Mouse (Mus musculus) megakaryocyte, embryonic 14.5 days (primary cell): ENCODE measurements around the gene Rassf3. TPM values are rescaled to one million over a fixed set of nuclear protein-coding genes. Genes with fewer than 3 reads are reported as not detected.

ENCODE experiments used
- H3K27me3 ChIP-seq: replicated peaks from 2 replicates; pipeline ENCODE3; 2012; ENCODE audit warnings: inconsistent platforms
- H3K36me3 ChIP-seq: replicated peaks from 2 replicates; pipeline ENCODE3; 2012; ENCODE audit warnings: low read length, inconsistent platforms, mixed read lengths
- H3K4me1 ChIP-seq: 2 replicates; pipeline ENCODE4 v1.6.1; 2012; ENCODE audit warnings: inconsistent platforms
- H3K4me3 ChIP-seq: replicated peaks from 2 replicates; pipeline ENCODE3; 2012; ENCODE audit warnings: moderate library complexity, mild to moderate bottlenecking, inconsistent platforms
- H3K9me3 ChIP-seq: 2 replicates; pipeline ENCODE4 v1.6.1; 2012; ENCODE audit warnings: inconsistent platforms
- FLI1 ChIP-seq: IDR thresholded peaks from 2 replicates; pipeline ENCODE4 v1.6.1; 2012; ENCODE audit warnings: low read length, inconsistent platforms, mixed read lengths
- GATA1 ChIP-seq: IDR thresholded peaks from 3 replicates; pipeline ENCODE4 v1.6.1; 2012; ENCODE audit warnings: mixed read lengths, low read length, inconsistent platforms, borderline replicate concordance
- polyA plus RNA-seq: library from polyadenylated mRNA; stranded (reverse); fragments of >175 nt; gene quantifications from 2 replicates; pipeline ENCODE4 v1.2.3, GENCODE M21; 2012; ENCODE audit warnings: low replicate concordance; ENCODE audit not compliant: insufficient read depth

Rassf3 gene
- polyA plus RNA-seq, 1 experiment: 1.9 TPM

- Histone ChIP-seq H3K36me3 (peaks cover 74% of the 10 kb centered on the region), H3K4me1 (no peaks in the 10 kb centered on the region; the same call in 1 of the 2 replicates), H3K4me3 (no peak overlapping the region), H3K27me3 (peaks cover 3% of the 10 kb centered on the region), H3K9me3 (no peaks in the 10 kb centered on the region)
- TF ChIP-seq FLI1 (no peak), GATA1 (no peak)
Observed at GRCm38 (mm10) chr10:121394789-121395325, 81.3 kb downstream of the Rassf3 start.

DNA sequence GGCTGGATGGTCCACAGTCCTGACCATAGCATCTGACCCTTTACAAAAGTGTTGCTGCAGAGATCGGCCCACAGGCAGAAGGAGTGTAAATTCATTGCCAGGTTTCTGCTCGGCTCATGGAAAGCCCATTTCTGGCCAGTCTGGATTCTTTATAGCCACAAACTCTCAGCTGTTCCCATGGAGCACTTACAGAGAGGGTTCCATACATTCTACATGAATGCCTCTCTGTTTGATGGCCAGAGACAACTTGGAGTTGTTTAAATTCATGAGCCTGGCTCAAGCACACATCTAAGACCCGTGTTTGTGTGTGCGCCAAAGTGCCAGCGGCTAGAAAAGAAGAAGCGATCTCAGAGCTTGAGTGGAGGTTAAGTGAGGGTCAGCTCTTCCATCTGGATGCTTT lies 81.9 kb downstream of the Rassf3 start:
- no peak for TF ChIP-seq FLI1
- TF ChIP-seq GATA1: no peak
- no peaks in the 10 kb centered on the region; the same call in 1 of the 2 replicates for H3K4me1 ChIP-seq
- H3K27me3 ChIP-seq: peaks cover 1% of the 10 kb centered on the region
- peaks cover 80% of the 10 kb centered on the region for H3K36me3 ChIP-seq
- no peaks in the 10 kb centered on the region for H3K9me3 ChIP-seq
- H3K4me3 ChIP-seq: no peak overlapping the region

DNA sequence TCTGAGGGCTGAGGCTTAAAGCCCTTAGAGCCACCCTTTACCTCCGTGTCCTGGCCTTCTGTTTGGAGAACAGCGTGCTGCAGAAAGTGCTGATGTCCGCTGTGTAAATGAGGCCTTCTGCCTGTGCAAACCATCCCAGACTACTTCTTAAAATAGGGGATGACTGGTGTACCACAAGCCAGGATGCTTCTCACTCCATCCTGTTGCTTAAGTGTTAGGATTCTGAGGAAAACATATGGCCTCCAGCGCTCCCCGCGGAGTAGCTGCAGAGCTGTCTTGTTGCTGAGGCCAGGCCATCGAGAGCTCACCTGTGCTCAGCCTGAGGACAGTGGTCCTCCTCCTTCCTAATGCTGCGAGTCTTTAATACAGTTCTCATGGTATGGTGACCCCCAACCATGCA lies 84.2 kb downstream of the Rassf3 start:
- Histone ChIP-seq H3K9me3 (no peaks in the 10 kb centered on the region), H3K27me3 (no peaks in the 10 kb centered on the region), H3K4me3 (no peak overlapping the region), H3K4me1 (no peaks in the 10 kb centered on the region; the same call in 1 of the 2 replicates), H3K36me3 (peaks cover 100% of the 10 kb centered on the region)
- no peak for TF ChIP-seq GATA1
- TF ChIP-seq FLI1: no peak

DNA sequence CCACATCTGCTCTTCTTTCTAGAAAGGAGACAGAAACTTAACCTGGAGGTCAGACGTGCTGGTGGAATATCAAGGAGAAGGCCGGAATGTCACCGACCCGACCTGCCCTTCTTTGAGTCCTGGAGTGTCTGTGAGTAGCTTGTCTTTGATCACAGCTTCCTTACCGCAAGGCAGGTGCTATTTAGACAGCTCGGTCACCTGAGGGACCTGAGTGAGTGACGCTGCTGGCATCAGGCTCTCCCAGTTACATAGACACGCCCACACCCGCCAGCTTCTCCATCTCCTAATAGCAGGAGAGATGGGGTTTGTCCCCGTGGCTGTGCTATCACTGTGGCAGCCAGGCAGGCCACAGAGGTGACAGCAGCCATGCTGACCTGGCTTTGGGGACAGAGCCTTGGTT lies 85.5 kb downstream of the Rassf3 start:
- TF ChIP-seq FLI1: no peak
- TF ChIP-seq GATA1: no peak
- no peaks in the 10 kb centered on the region for H3K9me3 ChIP-seq
- H3K36me3 ChIP-seq: peaks cover 98% of the 10 kb centered on the region
- H3K27me3 ChIP-seq: no peaks in the 10 kb centered on the region
- no peak overlapping the region for H3K4me3 ChIP-seq
- no peaks in the 10 kb centered on the region; the same call in 1 of the 2 replicates for H3K4me1 ChIP-seq

- Histone ChIP-seq H3K9me3 (no peaks in the 10 kb centered on the region), H3K36me3 (peaks cover 96% of the 10 kb centered on the region), H3K4me1 (peaks cover 5% of the 10 kb centered on the region; the same call in 1 of the 2 replicates), H3K4me3 (no peak overlapping the region), H3K27me3 (no peaks in the 10 kb centered on the region)
- TF ChIP-seq GATA1: no peak
- no peak for TF ChIP-seq FLI1
Observed at GRCm38 (mm10) chr10:121386347-121386746, 89.8 kb downstream of the Rassf3 start.

- no peak overlapping the region for H3K4me3 ChIP-seq
- H3K9me3 ChIP-seq: no peaks in the 10 kb centered on the region
- H3K4me1 ChIP-seq: peaks cover 5% of the 10 kb centered on the region; the same call in 1 of the 2 replicates
- H3K27me3 ChIP-seq: no peaks in the 10 kb centered on the region
- peaks cover 96% of the 10 kb centered on the region for H3K36me3 ChIP-seq
- TF ChIP-seq FLI1 (no peak), GATA1 (no peak)
Observed at GRCm38 (mm10) chr10:121385695-121386094, 90.5 kb downstream of the Rassf3 start.

DNA sequence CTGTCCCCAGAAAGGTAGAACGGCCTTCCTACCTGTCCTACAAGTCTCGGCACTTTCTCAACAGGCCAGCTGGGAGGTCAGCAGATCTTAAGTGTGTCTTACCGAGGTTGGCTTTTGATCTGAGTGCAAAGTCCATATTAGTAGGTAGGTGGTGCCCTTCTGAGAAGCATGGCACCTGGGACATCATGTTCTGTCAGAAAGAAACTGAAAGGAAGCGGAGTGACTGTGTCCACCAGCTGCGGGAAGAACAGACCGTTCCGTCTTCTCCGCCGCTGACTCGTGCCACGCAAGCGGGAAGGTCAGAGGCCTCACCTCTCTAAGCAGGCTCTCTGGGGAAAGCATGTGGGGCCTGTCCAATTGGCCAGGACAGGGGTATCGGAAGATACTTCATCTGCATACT lies 91.4 kb downstream of the Rassf3 start:
- Histone ChIP-seq H3K4me3 (no peak overlapping the region), H3K36me3 (peaks cover 95% of the 10 kb centered on the region), H3K9me3 (no peaks in the 10 kb centered on the region), H3K27me3 (no peaks in the 10 kb centered on the region), H3K4me1 (peaks cover 5% of the 10 kb centered on the region; the same call in 1 of the 2 replicates)
- TF ChIP-seq GATA1 (no peak), FLI1 (no peak)

- Histone ChIP-seq H3K27me3 (no peaks in the 10 kb centered on the region), H3K4me1 (peaks cover 13% of the 10 kb centered on the region; the same call in 1 of the 2 replicates), H3K4me3 (no peak overlapping the region), H3K9me3 (no peaks in the 10 kb centered on the region), H3K36me3 (peaks cover 94% of the 10 kb centered on the region)
- TF ChIP-seq FLI1 (no peak), GATA1 (no peak)
Observed at GRCm38 (mm10) chr10:121381280-121381679, 94.9 kb downstream of the Rassf3 start.

DNA sequence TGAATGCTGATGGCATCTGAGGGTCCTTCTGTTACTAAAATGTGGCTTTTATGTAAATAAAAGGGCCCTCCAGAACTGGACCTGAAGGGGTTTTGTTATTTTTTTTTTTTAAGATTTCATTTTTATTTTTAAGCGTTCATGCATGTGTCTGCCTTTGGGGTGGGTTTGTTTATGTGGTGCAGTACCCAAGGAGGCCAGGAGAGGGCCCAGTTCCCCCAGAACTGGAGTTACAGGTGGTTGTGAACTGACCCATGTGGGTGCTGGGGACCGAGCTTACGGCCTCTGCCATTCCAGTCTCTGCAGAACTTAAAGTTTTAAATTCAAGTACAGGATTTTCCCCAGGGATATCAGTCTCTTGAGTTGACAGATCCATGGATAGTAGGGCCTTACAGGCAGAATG lies 96.8 kb downstream of the Rassf3 start:
- TF ChIP-seq GATA1 (no peak), FLI1 (no peak)
- Histone ChIP-seq H3K27me3 (no peaks in the 10 kb centered on the region), H3K9me3 (no peaks in the 10 kb centered on the region), H3K4me3 (no peak overlapping the region), H3K36me3 (peaks cover 95% of the 10 kb centered on the region), H3K4me1 (peaks cover 32% of the 10 kb centered on the region)

GRCm38 (mm10) chr10:121376530-121377271 lies 99.4 kb downstream of the Rassf3 start:
- no peaks in the 10 kb centered on the region for H3K27me3 ChIP-seq
- H3K9me3 ChIP-seq: no peaks in the 10 kb centered on the region
- peaks cover 44% of the 10 kb centered on the region for H3K4me1 ChIP-seq
- H3K4me3 ChIP-seq: no peak overlapping the region
- H3K36me3 ChIP-seq: peaks cover 90% of the 10 kb centered on the region
- TF ChIP-seq GATA1 (no peak), FLI1 (no peak)
